Mouse (Mus musculus) CH12.LX (cell line): ENCODE results near the gene Lamc1. TPM values are rescaled to one million over a fixed set of nuclear protein-coding genes. Genes with fewer than 3 reads are reported as not detected.

Experiments used
- DNase-seq: peaks from one replicate; pipeline ENCODE4 v3.0.0-alpha.2; 2013; ENCODE audit errors: extremely low read depth
- H3K27ac ChIP-seq: 2 replicates; pipeline ENCODE4 v1.5.1; 2012; ENCODE audit warnings: low read depth, mild to moderate bottlenecking, control low read depth, moderate library complexity; ENCODE audit not compliant: insufficient read depth
- H3K27me3 ChIP-seq: replicated peaks from 2 replicates; pipeline ENCODE3; 2012; ENCODE audit warnings: inconsistent platforms
- H3K36me3 ChIP-seq, 2 experiments: replicated peaks in 1 of 2; 2 replicates each; pipeline versions ENCODE3 to v1.6.1; 2012; ENCODE audit warnings: inconsistent platforms in 1 of 2, low read length in 1 of 2, mild to moderate bottlenecking in 1 of 2, mixed read lengths in 1 of 2, moderate library complexity in 1 of 2; ENCODE audit not compliant: control insufficient read depth in 1 of 2, insufficient read depth in 1 of 2
- H3K4me1 ChIP-seq, 2 experiments: 2 replicates each; pipeline ENCODE4 v1.6.1; 2012; ENCODE audit warnings: inconsistent platforms in 1 of 2, moderate library complexity in 1 of 2; ENCODE audit not compliant: insufficient read depth in 2 of 2, control insufficient read depth in 1 of 2
- H3K4me2 ChIP-seq: 2 replicates; pipeline ENCODE4 v1.6.1; 2012; ENCODE audit warnings: low read depth, mild to moderate bottlenecking, control low read depth; ENCODE audit not compliant: poor library complexity, insufficient read depth, severe bottlenecking
- H3K4me3 ChIP-seq, 3 experiments: fragments of 150-350 bp in 1 of 3; sonication (generic) in 1 of 3; replicated peaks in 1 of 3; 2 replicates each; pipeline versions ENCODE3 to v1.5.1; 2011 to 2012; ENCODE audit warnings: low read depth in 2 of 3, low read length in 2 of 3, mild to moderate bottlenecking in 2 of 3, moderate library complexity in 2 of 3, control low read depth in 1 of 3, improper control_type of control experiment in 1 of 3, inconsistent platforms in 1 of 3, mixed read lengths in 1 of 3; ENCODE audit not compliant: poor library complexity in 1 of 3
- H3K79me2 ChIP-seq: replicated peaks from 2 replicates; pipeline ENCODE4 v1.6.1; 2012; ENCODE audit warnings: mild to moderate bottlenecking, moderate library complexity; ENCODE audit not compliant: control insufficient read depth, poor library complexity, insufficient read depth, severe bottlenecking; ENCODE audit errors: extremely low read depth
- H3K9ac ChIP-seq: 2 replicates; pipeline ENCODE4 v1.6.1; 2012; ENCODE audit warnings: low read depth, mild to moderate bottlenecking, control low read depth, moderate library complexity; ENCODE audit not compliant: insufficient read depth
- H3K9me3 ChIP-seq: replicated peaks from 2 replicates; pipeline ENCODE3; 2012; ENCODE audit warnings: low read length, inconsistent platforms, mixed read lengths
- BHLHE40 ChIP-seq: IDR thresholded peaks from 2 replicates; pipeline ENCODE4 v1.6.1; 2011; ENCODE audit warnings: mild to moderate bottlenecking, low read depth, low read length, improper control_type of control experiment
- CTCF ChIP-seq, 2 experiments: IDR thresholded peaks in 1 of 2; conservative IDR thresholded peaks in 1 of 2; 2 replicates each; pipeline ENCODE4 v1.5.1; 2011 to 2012; ENCODE audit warnings: low read depth in 2 of 2, low read length in 2 of 2, improper control_type of control experiment in 1 of 2, inconsistent platforms in 1 of 2, mild to moderate bottlenecking in 1 of 2, moderate library complexity in 1 of 2
- ELF1 ChIP-seq: IDR thresholded peaks from 2 replicates; pipeline ENCODE4 v1.6.1; 2014; ENCODE audit warnings: low read depth, mild to moderate bottlenecking, inconsistent platforms, low read length, improper control_type of control experiment
- GABPA ChIP-seq: IDR thresholded peaks from 2 replicates; pipeline ENCODE4 v1.6.1; 2012; ENCODE audit warnings: low read depth, low read length, improper control_type of control experiment, inconsistent platforms; ENCODE audit not compliant: insufficient replicate concordance
- IRF4 ChIP-seq: IDR thresholded peaks from 2 replicates; pipeline ENCODE4 v1.6.1; 2014; ENCODE audit warnings: low read depth, mild to moderate bottlenecking, inconsistent platforms, low read length, improper control_type of control experiment
- KAT2A ChIP-seq: IDR thresholded peaks from 2 replicates; pipeline ENCODE4 v1.6.1; 2012; ENCODE audit warnings: low read length, improper control_type of control experiment, inconsistent platforms; ENCODE audit not compliant: insufficient replicate concordance
- MAFK ChIP-seq: IDR thresholded peaks from 2 replicates; pipeline ENCODE4 v1.6.1; 2011; ENCODE audit warnings: low read length, improper control_type of control experiment; ENCODE audit not compliant: insufficient replicate concordance
- MAX ChIP-seq: IDR thresholded peaks from 2 replicates; pipeline ENCODE4 v1.6.1; 2011; ENCODE audit warnings: low read length, improper control_type of control experiment
- MXI1 ChIP-seq: IDR thresholded peaks from 2 replicates; pipeline ENCODE4 v1.6.1; 2011; ENCODE audit warnings: mild to moderate bottlenecking, low read depth, low read length, improper control_type of control experiment
- MYC ChIP-seq: IDR thresholded peaks from 2 replicates; pipeline ENCODE4 v1.6.1; 2011; ENCODE audit warnings: low read depth, mild to moderate bottlenecking, improper control_type of control experiment, low read length
- NRF1 ChIP-seq: IDR thresholded peaks from 2 replicates; pipeline ENCODE4 v1.6.1; 2014; ENCODE audit warnings: low read depth, mild to moderate bottlenecking, inconsistent platforms, low read length, improper control_type of control experiment, moderate library complexity
- PAX5 ChIP-seq: IDR thresholded peaks from 2 replicates; pipeline ENCODE4 v1.6.1; 2012; ENCODE audit warnings: low read length, inconsistent platforms, mixed read lengths
- POLR2AphosphoS2 ChIP-seq: IDR thresholded peaks from 2 replicates; pipeline ENCODE4 v1.6.1; 2011; ENCODE audit warnings: low read depth, low read length, improper control_type of control experiment
- RAD21 ChIP-seq: IDR thresholded peaks from 2 replicates; pipeline ENCODE4 v1.6.1; 2011; ENCODE audit warnings: low read depth, mild to moderate bottlenecking, low read length, improper control_type of control experiment, moderate library complexity
- RCOR1 ChIP-seq: conservative IDR thresholded peaks from 2 replicates; pipeline ENCODE4 v1.6.1; 2012; ENCODE audit warnings: low read depth, mild to moderate bottlenecking, inconsistent platforms, low read length, improper control_type of control experiment
- SIN3A ChIP-seq: IDR thresholded peaks from 2 replicates; pipeline ENCODE4 v1.6.1; 2012; ENCODE audit warnings: low read length, improper control_type of control experiment, inconsistent platforms
- SMC3 ChIP-seq: IDR thresholded peaks from 2 replicates; pipeline ENCODE4 v1.6.1; 2011; ENCODE audit warnings: low read depth, low read length, improper control_type of control experiment
- TBP ChIP-seq: conservative IDR thresholded peaks from 2 replicates; pipeline ENCODE4 v1.6.1; 2011; ENCODE audit warnings: low read depth, low read length, improper control_type of control experiment
- TCF12 ChIP-seq: IDR thresholded peaks from 2 replicates; pipeline ENCODE4 v1.6.1; 2014; ENCODE audit warnings: low read depth, mild to moderate bottlenecking, inconsistent platforms, low read length, improper control_type of control experiment
- UBTF ChIP-seq: IDR thresholded peaks from 2 replicates; pipeline ENCODE4 v1.6.1; 2012; ENCODE audit warnings: low read depth, mild to moderate bottlenecking, inconsistent platforms, low read length, improper control_type of control experiment, moderate library complexity
- USF2 ChIP-seq: conservative IDR thresholded peaks from 2 replicates; pipeline ENCODE4 v1.6.1; 2011; ENCODE audit warnings: low read depth, low read length, improper control_type of control experiment
- ZC3H11A ChIP-seq: IDR thresholded peaks from 2 replicates; pipeline ENCODE4 v1.6.1; 2012; ENCODE audit warnings: low read depth, mild to moderate bottlenecking, inconsistent platforms, low read length, improper control_type of control experiment
- ZMIZ1 ChIP-seq: IDR thresholded peaks from 2 replicates; pipeline ENCODE4 v1.6.1; 2012; ENCODE audit warnings: low read depth, mild to moderate bottlenecking, inconsistent platforms, low read length, improper control_type of control experiment
- dilution Hi-C: fragments of 300-500 bp; cut with MboI; formaldehyde crosslinking; loops from 2 replicates; pipeline ENCODE4 v1.14.3; 2020; ENCODE audit warnings: low sequenced_read_pairs; ENCODE audit not compliant: extremely low pct_unique_long_range_greater_than_20kb, extremely low pct_ligation_motif_present
- in situ Hi-C: fragments of 300-500 bp; cut with MboI; formaldehyde crosslinking; loops from 3 replicates; pipeline ENCODE4 v1.14.3; 2019; ENCODE audit warnings: low sequenced_read_pairs, low pct_ligation_motif_present, low pct_unique_long_range_greater_than_20kb, mixed read lengths
- polyA plus RNA-seq: library from polyadenylated mRNA; unstranded; fragments of >175 nt; gene quantifications from 2 replicates; pipeline ENCODE4 v1.2.1, GENCODE M21; 2012; ENCODE audit warnings: low read depth; ENCODE audit not compliant: insufficient read length
- total RNA-seq, 2 experiments: library from RNA; depleted of rRNA; stranded (reverse); fragments of 300-350 nt in 1 of 2; fragments of >200 nt in 1 of 2; gene quantifications; 2 replicates each; pipeline ENCODE4 v1.2.3; 2012 to 2014

Gene Lamc1
- total and polyA plus RNA-seq, 3 experiments = 5.7 to 16.7 (median 10.5) TPM

- Histone ChIP-seq H3K27ac (no peak overlapping the region), H3K36me3 (peaks cover 0 to 4% of the 10 kb centered on the region in 2 experiments), H3K9ac (peak overlapping the region; percentile 56), H3K4me2 (peak overlapping the region; percentile 99), H3K4me1 (peaks cover 6 to 23% of the 10 kb centered on the region in 2 experiments), H3K9me3 (no peaks in the 10 kb centered on the region), H3K4me3 (peak overlapping the region; percentile 89 to 92 (median 90)), H3K27me3 (no peaks in the 10 kb centered on the region), H3K79me2 (peaks cover 16% of the 10 kb centered on the region)
- DNase-seq = peak; percentile 45
- in situ Hi-C loops = no loop called here
- TF ChIP-seq CTCF (conservative IDR thresholded peaks at IDR 0.05 in 1 of 2, IDR thresholded peaks at IDR 0.05 in 1 of 2; ENCODE audit: low read depth in 2 of 2, low read length in 2 of 2) (peak in 1 of 2 experiments; percentile 57; a peak in 2 of 4 replicates), RAD21 (peak; percentile 11), TCF12 (0 out of 2 replicates have a peak, but pooled peaks have one; percentile 20), ELF1 (no peak), MXI1 (peak; percentile 69; the same call in 1 of the 2 replicates), IRF4 (no peak), SMC3 (peak; percentile 54), MAX (peak; percentile 30; the same call in 1 of the 2 replicates), BHLHE40 (0 out of 2 replicates have a peak, but pooled peaks have one; percentile 15), SIN3A (peak; percentile 16; the same call in 1 of the 2 replicates)
- dilution Hi-C loops = no loop called here
These were observed 666 bp downstream of the Lamc1 start for GRCm38 (mm10) chr1:153331796-153332443.

GRCm38 (mm10) chr1:153331206-153331605, 1.4 kb downstream of the Lamc1 start:
- peak overlapping the region; percentile 99 for H3K4me2 ChIP-seq
- in situ Hi-C loops (no loop called here), dilution Hi-C loops (no loop called here)
- peaks cover 0 to 7% of the 10 kb centered on the region in 2 experiments for H3K36me3 ChIP-seq
- no peaks in the 10 kb centered on the region for H3K27me3 ChIP-seq
- H3K27ac ChIP-seq = no peak overlapping the region
- H3K9me3 ChIP-seq = no peaks in the 10 kb centered on the region
- TF ChIP-seq TCF12 (no peak), TBP (no peak), POLR2AphosphoS2 (no peak), NRF1 (no peak), MYC (no peak), RAD21 (no peak), CTCF (conservative IDR thresholded peaks at IDR 0.05 in 1 of 2, IDR thresholded peaks at IDR 0.05 in 1 of 2; ENCODE audit: low read depth in 2 of 2, low read length in 2 of 2) (no peak), PAX5 (no peak), RCOR1 (no peak), ELF1 (no peak), MAFK (no peak), IRF4 (no peak), ZC3H11A (no peak), GABPA (no peak), USF2 (no peak), KAT2A (no peak), UBTF (no peak), SIN3A (no peak), ZMIZ1 (no peak)
- H3K4me3 ChIP-seq = peak overlapping the region; percentile 89 to 92 (median 90)
- peak overlapping the region; percentile 56 for H3K9ac ChIP-seq
- H3K4me1 ChIP-seq = peaks cover 6 to 23% of the 10 kb centered on the region in 2 experiments
- DNase-seq = no peak
- peaks cover 16% of the 10 kb centered on the region for H3K79me2 ChIP-seq
